Mouse (Mus musculus): ENCODE results near the gene Spag6. TPM values are rescaled to one million over a fixed set of nuclear protein-coding genes. Genes with fewer than 3 reads are reported as not detected.

The Spag6 gene
- polyA plus RNA-seq, 1 experiment = 108 TPM

- peak overlapping the region; percentile 87 for H3K27ac ChIP-seq (ENCODE audit: control insufficient read depth, insufficient read depth, low read depth, low read length)
- H3K4me1 ChIP-seq (ENCODE audit: control insufficient read depth, insufficient read depth, low read length) = no peaks in the 10 kb centered on the region; the same call in 1 of the 2 replicates
- TF ChIP-seq POLR2A (IDR thresholded peaks at IDR 0.05; ENCODE audit: control insufficient read depth, low read depth, low read length) = no peak
- TF ChIP-seq CTCF (IDR thresholded peaks at IDR 0.05; ENCODE audit: control insufficient read depth, insufficient read depth, insufficient replicate concordance, low read depth, low read length) = no peak
- no peaks in the 10 kb centered on the region for H3K36me3 ChIP-seq (ENCODE audit: control insufficient read depth, insufficient read depth, low read length)
- no peaks in the 10 kb centered on the region for H3K27me3 ChIP-seq (ENCODE audit: control insufficient read depth, insufficient read depth, low read length)
- H3K4me3 ChIP-seq (ENCODE audit: control insufficient read depth, low read depth, low read length) = peak overlapping the region; percentile 17; the same call in 1 of the 2 replicates
These were observed 71.8 kb downstream of the Spag6 start for GRCm38 (mm10) chr2:18765481-18766249.

- H3K27ac ChIP-seq (ENCODE audit: control insufficient read depth, insufficient read depth, low read depth, low read length) = peak overlapping the region; percentile 83
- H3K36me3 ChIP-seq (ENCODE audit: control insufficient read depth, insufficient read depth, low read length) = no peaks in the 10 kb centered on the region
- TF ChIP-seq POLR2A (IDR thresholded peaks at IDR 0.05; ENCODE audit: control insufficient read depth, low read depth, low read length) (no peak), CTCF (IDR thresholded peaks at IDR 0.05; ENCODE audit: control insufficient read depth, insufficient read depth, insufficient replicate concordance, low read depth, low read length) (no peak)
- peak overlapping the region; percentile 74; the same call in 1 of the 2 replicates for H3K4me3 ChIP-seq (ENCODE audit: control insufficient read depth, low read depth, low read length)
- H3K4me1 ChIP-seq (ENCODE audit: control insufficient read depth, insufficient read depth, low read length) = no peaks in the 10 kb centered on the region; the same call in 1 of the 2 replicates
- H3K27me3 ChIP-seq (ENCODE audit: control insufficient read depth, insufficient read depth, low read length) = no peaks in the 10 kb centered on the region
These were observed 72.6 kb downstream of the Spag6 start for GRCm38 (mm10) chr2:18766441-18766820.

- Histone ChIP-seq H3K4me3 (ENCODE audit: control insufficient read depth, low read depth, low read length) (peak overlapping the region; percentile 74), H3K27ac (ENCODE audit: control insufficient read depth, insufficient read depth, low read depth, low read length) (peak overlapping the region; percentile 83), H3K4me1 (ENCODE audit: control insufficient read depth, insufficient read depth, low read length) (no peaks in the 10 kb centered on the region; the same call in 1 of the 2 replicates), H3K27me3 (ENCODE audit: control insufficient read depth, insufficient read depth, low read length) (no peaks in the 10 kb centered on the region), H3K36me3 (ENCODE audit: control insufficient read depth, insufficient read depth, low read length) (no peaks in the 10 kb centered on the region)
- TF ChIP-seq CTCF (IDR thresholded peaks at IDR 0.05; ENCODE audit: control insufficient read depth, insufficient read depth, insufficient replicate concordance, low read depth, low read length) = no peak
- TF ChIP-seq POLR2A (IDR thresholded peaks at IDR 0.05; ENCODE audit: control insufficient read depth, low read depth, low read length) = no peak; the same call in 1 of the 2 replicates
These were observed 73.1 kb downstream of the Spag6 start for GRCm38 (mm10) chr2:18766821-18767541.

DNA sequence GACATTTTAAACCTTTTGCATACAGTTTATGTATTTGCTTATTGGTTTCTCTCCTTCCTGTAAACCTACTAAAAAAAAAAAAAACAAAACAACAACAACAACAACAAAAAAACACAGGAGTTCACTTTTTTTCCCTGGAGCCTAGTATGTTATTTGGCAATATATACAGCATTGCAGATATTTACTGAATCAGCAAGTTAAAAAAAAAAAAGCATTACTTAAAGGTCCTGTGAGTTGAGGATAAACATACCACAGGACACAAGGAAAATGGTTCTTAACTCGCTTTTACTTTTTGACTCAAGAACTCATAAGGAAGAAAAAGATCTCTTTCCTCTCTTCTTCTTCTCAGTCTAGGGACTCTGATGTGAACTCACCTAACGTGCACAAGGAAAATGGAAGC, 74.6 kb downstream of the Spag6 start:
- Histone ChIP-seq H3K36me3 (ENCODE audit: control insufficient read depth, insufficient read depth, low read length) (no peaks in the 10 kb centered on the region), H3K27ac (ENCODE audit: control insufficient read depth, insufficient read depth, low read depth, low read length) (no peak overlapping the region), H3K4me1 (ENCODE audit: control insufficient read depth, insufficient read depth, low read length) (no peaks in the 10 kb centered on the region; the same call in 1 of the 2 replicates), H3K4me3 (ENCODE audit: control insufficient read depth, low read depth, low read length) (no peak overlapping the region), H3K27me3 (ENCODE audit: control insufficient read depth, insufficient read depth, low read length) (no peaks in the 10 kb centered on the region)
- TF ChIP-seq CTCF (IDR thresholded peaks at IDR 0.05; ENCODE audit: control insufficient read depth, insufficient read depth, insufficient replicate concordance, low read depth, low read length) (no peak), POLR2A (IDR thresholded peaks at IDR 0.05; ENCODE audit: control insufficient read depth, low read depth, low read length) (no peak)

DNA sequence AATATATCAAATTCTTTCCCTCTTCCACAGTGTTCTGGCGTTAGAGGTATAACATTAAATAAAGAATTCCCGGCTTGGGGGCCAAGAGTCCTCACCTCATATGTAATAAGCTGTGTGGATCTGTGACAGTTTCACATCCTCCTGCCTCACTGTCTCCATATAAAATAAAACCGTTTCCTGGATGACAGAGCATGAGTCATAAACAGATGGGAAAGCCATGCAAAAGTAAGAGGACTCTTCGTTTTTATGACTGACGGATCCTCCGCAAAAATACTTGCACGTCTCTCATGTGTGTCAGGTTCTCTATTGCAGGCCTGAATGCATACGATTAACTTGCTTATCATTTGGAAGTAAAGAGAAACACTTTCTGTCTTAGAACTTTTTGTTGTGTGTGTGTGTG, 78.6 kb downstream of the Spag6 start:
- TF ChIP-seq POLR2A (IDR thresholded peaks at IDR 0.05; ENCODE audit: control insufficient read depth, low read depth, low read length) = no peak
- no peak overlapping the region for H3K27ac ChIP-seq (ENCODE audit: control insufficient read depth, insufficient read depth, low read depth, low read length)
- no peaks in the 10 kb centered on the region for H3K27me3 ChIP-seq (ENCODE audit: control insufficient read depth, insufficient read depth, low read length)
- H3K36me3 ChIP-seq (ENCODE audit: control insufficient read depth, insufficient read depth, low read length) = no peaks in the 10 kb centered on the region
- peaks cover 2% of the 10 kb centered on the region; the same call in 1 of the 2 replicates for H3K4me1 ChIP-seq (ENCODE audit: control insufficient read depth, insufficient read depth, low read length)
- no peak overlapping the region for H3K4me3 ChIP-seq (ENCODE audit: control insufficient read depth, low read depth, low read length)

DNA sequence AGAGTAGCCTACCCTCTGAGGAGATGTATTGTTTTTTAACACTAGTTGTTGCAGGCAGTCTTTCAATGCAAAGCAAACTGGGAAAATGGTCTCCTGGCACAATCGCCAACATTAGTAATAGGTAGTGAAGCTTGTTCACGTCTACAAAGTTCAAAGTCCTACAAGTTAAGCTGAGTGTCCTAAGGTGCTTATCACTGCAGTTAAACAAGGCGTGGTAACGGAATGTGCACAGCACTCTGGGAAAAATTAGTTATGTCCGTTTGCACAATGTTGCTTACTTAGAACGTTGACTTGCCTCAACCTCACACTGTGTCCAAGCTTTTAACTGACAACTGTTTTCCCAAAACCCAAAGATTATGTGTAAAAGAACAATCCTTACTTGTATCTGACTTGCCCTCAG, 80.5 kb downstream of the Spag6 start:
- no peak overlapping the region for H3K27ac ChIP-seq (ENCODE audit: control insufficient read depth, insufficient read depth, low read depth, low read length)
- TF ChIP-seq POLR2A (IDR thresholded peaks at IDR 0.05; ENCODE audit: control insufficient read depth, low read depth, low read length) (no peak), CTCF (IDR thresholded peaks at IDR 0.05; ENCODE audit: control insufficient read depth, insufficient read depth, insufficient replicate concordance, low read depth, low read length) (no peak)
- H3K4me1 ChIP-seq (ENCODE audit: control insufficient read depth, insufficient read depth, low read length) = peaks cover 6% of the 10 kb centered on the region
- no peak overlapping the region for H3K4me3 ChIP-seq (ENCODE audit: control insufficient read depth, low read depth, low read length)
- H3K27me3 ChIP-seq (ENCODE audit: control insufficient read depth, insufficient read depth, low read length) = no peaks in the 10 kb centered on the region
- H3K36me3 ChIP-seq (ENCODE audit: control insufficient read depth, insufficient read depth, low read length) = no peaks in the 10 kb centered on the region

DNA sequence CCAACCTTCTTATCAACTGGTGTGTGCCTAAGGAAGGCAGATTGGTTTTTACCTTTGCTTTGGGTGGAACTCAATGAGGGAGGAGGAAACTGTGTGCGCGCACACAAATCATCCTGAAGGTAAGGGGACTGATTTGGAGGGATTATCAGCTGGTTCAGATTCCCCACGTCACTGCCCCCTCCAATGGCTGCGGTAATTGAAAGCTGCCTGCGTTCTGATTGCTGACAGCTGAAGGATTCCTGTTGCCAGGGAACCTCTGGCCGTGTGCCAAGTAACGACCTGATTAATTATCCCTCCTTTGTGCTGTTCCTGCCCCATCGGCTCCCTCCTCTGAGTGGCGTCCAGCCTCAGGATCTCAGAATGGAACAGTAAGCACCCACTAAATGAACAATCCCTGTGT, 84.4 kb downstream of the Spag6 start:
- Histone ChIP-seq H3K27me3 (ENCODE audit: control insufficient read depth, insufficient read depth, low read length) (no peaks in the 10 kb centered on the region), H3K4me3 (ENCODE audit: control insufficient read depth, low read depth, low read length) (no peak overlapping the region), H3K36me3 (ENCODE audit: control insufficient read depth, insufficient read depth, low read length) (no peaks in the 10 kb centered on the region), H3K27ac (ENCODE audit: control insufficient read depth, insufficient read depth, low read depth, low read length) (no peak overlapping the region), H3K4me1 (ENCODE audit: control insufficient read depth, insufficient read depth, low read length) (peaks cover 6% of the 10 kb centered on the region)
- TF ChIP-seq POLR2A (IDR thresholded peaks at IDR 0.05; ENCODE audit: control insufficient read depth, low read depth, low read length) (no peak), CTCF (IDR thresholded peaks at IDR 0.05; ENCODE audit: control insufficient read depth, insufficient read depth, insufficient replicate concordance, low read depth, low read length) (no peak)

Measured in testis, adult 2 months (tissue).